Mouse (Mus musculus) C2C12 (cell line): ENCODE results near the gene Hba-a1. TPM values are rescaled to one million over a fixed set of nuclear protein-coding genes. Genes with fewer than 3 reads are reported as not detected.

Experiments
- H3K27me3 ChIP-seq: one replicate; pipeline ENCODE4 v1.6.1; 2011; ENCODE audit not compliant: control insufficient read depth, insufficient read depth, insufficient read length
- H3K36me3 ChIP-seq: one replicate; pipeline ENCODE4 v1.6.1; 2011; ENCODE audit not compliant: control insufficient read depth, insufficient read depth
- H3K4me3 ChIP-seq: one replicate; pipeline ENCODE4 v1.5.1; 2011; ENCODE audit warnings: mild to moderate bottlenecking, control low read depth; ENCODE audit not compliant: poor library complexity, insufficient read depth, severe bottlenecking
- H3K79me2 ChIP-seq: one replicate; pipeline ENCODE4 v1.6.1; 2011; ENCODE audit not compliant: control insufficient read depth, insufficient read depth
- H3K79me3 ChIP-seq: one replicate; pipeline ENCODE4 v1.6.1; 2011; ENCODE audit warnings: low read depth, control low read depth
- H3ac ChIP-seq: one replicate; pipeline ENCODE3; 2011; ENCODE audit warnings: low read depth; ENCODE audit not compliant: control insufficient read depth, insufficient read length
- CEBPB ChIP-seq: IDR thresholded peaks from one replicate; pipeline ENCODE4 v1.6.1; 2011; ENCODE audit warnings: low read depth, mild to moderate bottlenecking, control low read depth, moderate library complexity
- CTCF ChIP-seq: IDR thresholded peaks from one replicate; pipeline ENCODE4 v1.5.1; 2011; ENCODE audit not compliant: control insufficient read depth, insufficient read depth, insufficient read length
- FOSL1 ChIP-seq: IDR thresholded peaks from one replicate; pipeline ENCODE4 v1.8.0; 2011; ENCODE audit warnings: mild to moderate bottlenecking, low read length; ENCODE audit not compliant: poor library complexity, insufficient read depth, severe bottlenecking
- MAX ChIP-seq: IDR thresholded peaks from one replicate; pipeline ENCODE4 v1.6.1; 2011; ENCODE audit warnings: mild to moderate bottlenecking, control low read depth
- MYOD1 ChIP-seq: IDR thresholded peaks from one replicate; pipeline ENCODE4 v1.6.1; 2011; ENCODE audit warnings: low read depth; ENCODE audit not compliant: control insufficient read depth, insufficient read length
- MYOG ChIP-seq: IDR thresholded peaks from one replicate; pipeline ENCODE4 v1.6.1; 2011; ENCODE audit not compliant: control insufficient read depth, insufficient read length; ENCODE audit errors: extremely low read depth
- USF1 ChIP-seq: IDR thresholded peaks from one replicate; pipeline ENCODE4 v1.6.1; 2011; ENCODE audit warnings: low read depth, mild to moderate bottlenecking, control low read depth, moderate library complexity
- polyA plus RNA-seq: library from polyadenylated mRNA; unstranded; fragments of >200 nt; fragmentation: generic; extraction: Trizol; gene quantifications from one replicate; pipeline ENCODE4 v1.2.1, GENCODE M21; 2012; ENCODE audit warnings: missing spikeins

Hba-a1 gene
- polyA plus RNA-seq, 1 experiment, result 12.1 TPM

DNA sequence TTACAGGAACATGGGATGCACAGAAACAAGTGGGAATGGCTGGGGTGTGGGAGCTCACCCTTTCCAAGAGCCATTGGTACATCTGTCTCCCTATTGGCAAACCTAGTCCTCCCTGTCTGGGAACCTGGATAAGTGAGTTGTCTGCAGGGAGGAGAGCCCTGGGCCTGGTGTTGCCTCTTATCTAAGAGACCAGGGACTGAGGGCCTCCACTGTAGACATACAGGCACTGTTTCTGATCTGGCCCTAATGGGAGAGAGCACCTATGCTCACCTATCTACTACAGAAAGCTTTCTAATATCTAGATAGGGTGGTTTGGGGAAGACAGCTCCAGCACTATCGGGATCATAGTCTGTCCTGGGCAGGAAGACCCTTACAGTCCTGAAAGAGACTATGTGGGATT lies 27.2 kb upstream of the Hba-a1 start:
- H3K79me2 ChIP-seq, result peaks cover 27% of the 10 kb centered on the region
- H3K79me3 ChIP-seq, result peaks cover 1% of the 10 kb centered on the region
- H3ac ChIP-seq, result peak overlapping the region; percentile 25
- no peaks in the 10 kb centered on the region for H3K27me3 ChIP-seq
- H3K4me3 ChIP-seq, result no peak overlapping the region
- TF ChIP-seq MYOD1 (no peak), FOSL1 (no peak)
- peaks cover 45% of the 10 kb centered on the region for H3K36me3 ChIP-seq

DNA sequence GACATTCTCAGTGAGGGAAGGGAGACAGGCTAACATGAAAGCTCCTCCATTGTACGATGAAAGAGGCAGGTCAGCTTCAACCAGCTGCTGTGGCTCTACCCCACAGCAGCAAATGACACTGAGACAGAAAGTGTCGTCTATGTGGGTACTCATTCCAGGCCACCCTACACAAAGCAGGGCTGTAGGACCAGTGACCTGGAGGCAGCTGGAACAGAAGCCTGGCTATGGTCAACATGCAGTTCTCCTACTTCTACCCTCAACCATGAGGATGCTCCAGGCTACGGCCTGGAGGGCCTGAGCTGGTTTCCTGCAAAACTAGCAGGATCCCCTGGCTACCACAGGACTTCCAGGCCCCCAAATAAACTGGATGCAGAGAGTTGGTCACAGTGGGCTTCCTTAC lies 26.7 kb upstream of the Hba-a1 start:
- H3K4me3 ChIP-seq, result no peak overlapping the region
- H3K79me3 ChIP-seq, result peaks cover 1% of the 10 kb centered on the region
- peaks cover 31% of the 10 kb centered on the region for H3K79me2 ChIP-seq
- H3K36me3 ChIP-seq, result peaks cover 49% of the 10 kb centered on the region
- H3K27me3 ChIP-seq, result no peaks in the 10 kb centered on the region
- H3ac ChIP-seq, result no peak overlapping the region
- TF ChIP-seq FOSL1, result no peak
- no peak for TF ChIP-seq MAX
- no peak for TF ChIP-seq CTCF
- no peak for TF ChIP-seq USF1
- no peak for TF ChIP-seq MYOD1
- no peak for TF ChIP-seq CEBPB
- TF ChIP-seq MYOG, result no peak

- peaks cover 19% of the 10 kb centered on the region for H3K79me3 ChIP-seq
- peaks cover 23% of the 10 kb centered on the region for H3K36me3 ChIP-seq
- H3K27me3 ChIP-seq, result no peaks in the 10 kb centered on the region
- TF ChIP-seq MYOD1 (no peak), CTCF (no peak), MYOG (no peak), MAX (no peak), CEBPB (no peak), FOSL1 (peak; percentile 22)
- no peak overlapping the region for H3ac ChIP-seq
- peaks cover 63% of the 10 kb centered on the region for H3K79me2 ChIP-seq
- no peak overlapping the region for H3K4me3 ChIP-seq
Measured at GRCm38 (mm10) chr11:32262674-32263415, 20.5 kb upstream of the Hba-a1 start.

DNA sequence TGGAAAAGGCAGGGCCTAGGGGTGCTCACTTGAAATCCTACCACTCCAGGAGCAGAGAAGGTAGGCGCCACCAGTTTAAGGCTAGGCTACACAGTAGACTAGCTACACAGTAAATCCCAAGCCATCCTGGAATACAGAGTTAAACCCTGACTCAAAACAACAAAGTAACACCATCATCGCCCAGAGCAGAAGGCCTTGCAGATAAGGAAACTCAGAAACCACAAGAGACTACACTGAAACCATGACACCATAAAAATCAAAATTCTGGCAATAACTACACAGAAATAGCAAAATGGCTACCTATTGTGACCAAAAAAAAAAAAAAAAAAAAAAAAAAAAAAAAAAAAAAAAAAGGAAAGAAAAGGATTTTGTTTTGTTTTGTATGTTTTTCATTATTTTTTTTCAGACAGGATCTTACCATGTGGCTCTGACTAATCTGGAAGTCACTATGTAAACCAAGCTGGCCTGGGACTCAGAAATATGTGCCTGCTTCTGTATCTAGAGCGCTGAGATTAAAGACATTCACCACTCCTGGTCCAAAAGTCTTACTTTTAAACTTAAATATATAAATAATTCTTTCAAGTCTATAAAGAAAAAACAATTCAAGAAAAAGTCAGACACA lies 18.1 kb upstream of the Hba-a1 start:
- Histone ChIP-seq H3K27me3 (no peaks in the 10 kb centered on the region), H3ac (no peak overlapping the region), H3K79me3 (peaks cover 19% of the 10 kb centered on the region), H3K4me3 (no peak overlapping the region), H3K79me2 (peaks cover 52% of the 10 kb centered on the region), H3K36me3 (peaks cover 16% of the 10 kb centered on the region)
- TF ChIP-seq USF1 (peak; percentile 14), CEBPB (no peak), CTCF (no peak), MYOG (no peak), MYOD1 (no peak), FOSL1 (peak; percentile 38), MAX (no peak)

- H3ac ChIP-seq, result peak overlapping the region; percentile 4
- peaks cover 6% of the 10 kb centered on the region for H3K36me3 ChIP-seq
- no peak overlapping the region for H3K4me3 ChIP-seq
- peaks cover 17% of the 10 kb centered on the region for H3K79me3 ChIP-seq
- H3K79me2 ChIP-seq, result peaks cover 43% of the 10 kb centered on the region
- no peaks in the 10 kb centered on the region for H3K27me3 ChIP-seq
- TF ChIP-seq MYOD1 (no peak), FOSL1 (no peak), MAX (no peak), CTCF (no peak), CEBPB (no peak), USF1 (no peak), MYOG (no peak)
Measured at GRCm38 (mm10) chr11:32266194-32266593, 17.1 kb upstream of the Hba-a1 start.
